Mouse (Mus musculus) hindbrain, embryonic 11.5 days (tissue): ENCODE measurements at regions not wholly inside any gene's neighbourhood (a gene's known extent, or its start where the extent isn't known, plus 50 kb on each side); places are given as distances from the start of the nearest gene placed in this dataset.

Source experiments
- ATAC-seq: fragments of 200-750 bp; cut with Nextera tagmentation; 2 replicates; pipeline ENCODE4 v1.8.0; 2017; ENCODE audit warnings: mild to moderate bottlenecking, moderate TSS enrichment, moderate library complexity; ENCODE audit not compliant: low FRiP score
- DNase-seq: peaks from one replicate; pipeline ENCODE4 v3.0.0-alpha.2; 2015; ENCODE audit warnings: low spot score
- H3K27ac ChIP-seq: fragments of 300-500 bp; sonication (generic); 2 replicates; pipeline ENCODE4 v1.5.1; 2014; ENCODE audit warnings: mild to moderate bottlenecking, low read depth, low read length
- H3K27me3 ChIP-seq: fragments of 300-500 bp; sonication (generic); 2 replicates; pipeline ENCODE4 v1.6.1; 2014; ENCODE audit warnings: mild to moderate bottlenecking, low read length, moderate library complexity, mixed read lengths; ENCODE audit not compliant: control insufficient read depth, insufficient read depth
- H3K36me3 ChIP-seq: fragments of 300-500 bp; sonication (generic); 2 replicates; pipeline ENCODE4 v1.6.1; 2014; ENCODE audit warnings: mild to moderate bottlenecking, low read length, moderate library complexity, mixed read lengths; ENCODE audit not compliant: control insufficient read depth, insufficient read depth
- H3K4me1 ChIP-seq: fragments of 300-500 bp; sonication (generic); replicated peaks from 2 replicates; pipeline ENCODE4 v1.6.1; 2014; ENCODE audit warnings: low read length, mixed read lengths; ENCODE audit not compliant: control insufficient read depth, insufficient read depth
- H3K4me2 ChIP-seq: fragments of 300-500 bp; sonication (generic); replicated peaks from 2 replicates; pipeline ENCODE4 v1.6.1; 2014; ENCODE audit warnings: mild to moderate bottlenecking, low read depth, low read length
- H3K4me3 ChIP-seq: fragments of 300-500 bp; sonication (generic); 2 replicates; pipeline ENCODE4 v1.5.1; 2014; ENCODE audit warnings: low read depth, low read length
- H3K9ac ChIP-seq: fragments of 300-500 bp; sonication (generic); 2 replicates; pipeline ENCODE4 v1.6.1; 2014; ENCODE audit warnings: low read depth, low read length
- H3K9me3 ChIP-seq: fragments of 300-500 bp; sonication (generic); 2 replicates; pipeline ENCODE4 v1.6.1; 2016; ENCODE audit warnings: low read length; ENCODE audit not compliant: control insufficient read depth
- WGBS: fragments of 180-500 bp; shearing (Covaris S2); extraction: QIAGEN DNeasy Blood & Tissue Kit; methylation state at CpG from one replicate; pipeline ENCODE4 v1.1.7; 2014; 5-methylcytosine and 5-hydroxymethylcytosine counted together

DNA sequence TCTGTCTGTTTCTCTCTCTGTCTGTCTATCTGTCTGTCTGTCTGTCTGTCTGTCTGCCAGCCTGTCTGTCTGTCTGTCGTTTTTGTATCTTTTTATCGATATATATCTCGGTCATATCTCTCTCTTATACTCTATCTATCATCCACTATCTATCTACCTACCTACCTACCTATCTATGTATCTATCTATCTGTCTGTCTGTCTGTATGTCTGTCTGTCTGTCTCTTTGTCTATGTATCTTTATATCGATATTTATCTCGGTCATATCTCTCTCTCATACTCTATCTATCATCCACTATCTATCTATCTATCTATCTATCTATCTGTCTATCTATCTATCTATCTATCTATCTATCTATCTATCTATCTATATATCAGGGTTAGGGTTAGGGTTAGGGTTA, 533.9 kb downstream of the Zfy1 start:
- peak; percentile 25; the same call in 1 of the 2 replicates for ATAC-seq
- 88% methylated on average over 2 of the region's 5 CpGs for WGBS
- peaks cover 3% of the 10 kb centered on the region for H3K9me3 ChIP-seq

More for the DNA sequence above, 533.9 kb downstream of the Zfy1 start:
- Histone ChIP-seq H3K4me2 (no peak overlapping the region), H3K4me3 (no peak overlapping the region), H3K36me3 (no peaks in the 10 kb centered on the region), H3K27me3 (no peaks in the 10 kb centered on the region), H3K27ac (no peak overlapping the region), H3K4me1 (no peaks in the 10 kb centered on the region), H3K9ac (no peak overlapping the region)
- no peak for DNase-seq
